Mouse (Mus musculus): ENCODE measurements at regions not wholly inside any gene's neighbourhood (a gene's known extent, or its start where the extent isn't known, plus 50 kb on each side); places are given as distances from the start of the nearest gene placed in this dataset.
"Not testable (repeated sequence)": the region's sequence is repeated elsewhere in the genome, so short reads cannot be mapped to it uniquely, and the experiment has no call there.

- Histone ChIP-seq H3K27me3 (no peaks in the 10 kb centered on the region), H3K27ac (replicated peaks) (no peak overlapping the region), H3K4me2 (replicated peaks) (no peak overlapping the region), H3K4me1 (no peaks in the 10 kb centered on the region), H3K36me3 (no peaks in the 10 kb centered on the region), H3K9ac (replicated peaks) (no peak overlapping the region), H3K4me3 (no peak overlapping the region), H3K9me3 (no peaks in the 10 kb centered on the region)
- no peak for ATAC-seq (replicated peaks)
- WGBS: 89% methylated on average over 9 of the region's 9 CpGs
Measured at GRCm38 (mm10) chr6:37618990-37619389, 89.0 kb downstream of the Akr1d1 start.

GRCm38 (mm10) chr6:37621364-37622029 is 91.5 kb downstream of the Akr1d1 start:
- Histone ChIP-seq H3K27ac (replicated peaks) (no peak overlapping the region), H3K4me2 (replicated peaks) (no peak overlapping the region), H3K9me3 (no peaks in the 10 kb centered on the region), H3K27me3 (no peaks in the 10 kb centered on the region), H3K36me3 (no peaks in the 10 kb centered on the region), H3K9ac (replicated peaks) (no peak overlapping the region), H3K4me1 (no peaks in the 10 kb centered on the region), H3K4me3 (no peak overlapping the region)
- ATAC-seq (replicated peaks): no peak
- 33% methylated on average over 7 of the region's 7 CpGs for WGBS

- WGBS: 88% methylated on average over 2 of the region's 2 CpGs
- Histone ChIP-seq H3K36me3 (no peaks in the 10 kb centered on the region), H3K27me3 (no peaks in the 10 kb centered on the region), H3K27ac (replicated peaks) (no peak overlapping the region), H3K4me3 (no peak overlapping the region), H3K9me3 (no peaks in the 10 kb centered on the region), H3K4me1 (no peaks in the 10 kb centered on the region), H3K9ac (replicated peaks) (no peak overlapping the region), H3K4me2 (replicated peaks) (no peak overlapping the region)
- ATAC-seq (replicated peaks): no peak
Measured at GRCm38 (mm10) chr6:37622273-37622672, 92.3 kb downstream of the Akr1d1 start.

GRCm38 (mm10) chr6:37627206-37627605 is 97.2 kb downstream of the Akr1d1 start:
- Histone ChIP-seq H3K4me2 (replicated peaks) (no peak overlapping the region), H3K4me1 (no peaks in the 10 kb centered on the region), H3K27ac (replicated peaks) (no peak overlapping the region), H3K27me3 (no peaks in the 10 kb centered on the region), H3K9me3 (no peaks in the 10 kb centered on the region), H3K4me3 (no peak overlapping the region), H3K36me3 (no peaks in the 10 kb centered on the region), H3K9ac (replicated peaks) (no peak overlapping the region)
- 88% methylated on average over 5 of the region's 5 CpGs for WGBS
- ATAC-seq (replicated peaks): no peak

- Histone ChIP-seq H3K27ac (replicated peaks) (no peak overlapping the region), H3K9ac (replicated peaks) (no peak overlapping the region), H3K4me1 (no peaks in the 10 kb centered on the region), H3K4me3 (no peak overlapping the region), H3K27me3 (no peaks in the 10 kb centered on the region), H3K9me3 (no peaks in the 10 kb centered on the region), H3K4me2 (replicated peaks) (no peak overlapping the region), H3K36me3 (no peaks in the 10 kb centered on the region)
- no peak for ATAC-seq (replicated peaks)
- 98% methylated on average over 1 of the region's 1 CpGs for WGBS
Measured at GRCm38 (mm10) chr6:37633948-37634347, 104.0 kb downstream of the Akr1d1 start.

- Histone ChIP-seq H3K27me3 (no peaks in the 10 kb centered on the region), H3K9ac (replicated peaks) (no peak overlapping the region; the same call in 1 of the 2 replicates), H3K9me3 (no peaks in the 10 kb centered on the region), H3K4me1 (peaks cover 19% of the 10 kb centered on the region), H3K4me2 (replicated peaks) (peak overlapping the region; percentile 43), H3K36me3 (no peaks in the 10 kb centered on the region), H3K27ac (replicated peaks) (peak overlapping the region; percentile 15; the same call in 1 of the 2 replicates), H3K4me3 (no peak overlapping the region)
- no peak for ATAC-seq (replicated peaks)
- WGBS: 26% methylated on average over 4 of the region's 4 CpGs
Measured at GRCm38 (mm10) chr6:37642066-37642465, 112.1 kb downstream of the Akr1d1 start.

GRCm38 (mm10) chr6:37642701-37643121 is 112.7 kb downstream of the Akr1d1 start:
- Histone ChIP-seq H3K4me1 (peaks cover 19% of the 10 kb centered on the region), H3K4me3 (peak overlapping the region; percentile 31), H3K9me3 (no peaks in the 10 kb centered on the region), H3K9ac (replicated peaks) (no peak overlapping the region; the same call in 1 of the 2 replicates), H3K36me3 (no peaks in the 10 kb centered on the region), H3K27ac (replicated peaks) (peak overlapping the region; percentile 75), H3K27me3 (no peaks in the 10 kb centered on the region), H3K4me2 (replicated peaks) (peak overlapping the region; percentile 43)
- ATAC-seq (replicated peaks): peak; percentile 86
- 11% methylated on average over 8 of the region's 8 CpGs for whole genome bisulfite sequencing

- peaks cover 19% of the 10 kb centered on the region for H3K4me1 ChIP-seq
- H3K27me3 ChIP-seq: no peaks in the 10 kb centered on the region
- H3K4me3 ChIP-seq: no peak overlapping the region
- H3K9me3 ChIP-seq: no peaks in the 10 kb centered on the region
- peak overlapping the region; percentile 43; the same call in 1 of the 2 replicates for H3K4me2 ChIP-seq (replicated peaks)
- no peaks in the 10 kb centered on the region for H3K36me3 ChIP-seq
- 6% methylated on average over 4 of the region's 4 CpGs for WGBS
- H3K27ac ChIP-seq (replicated peaks): peak overlapping the region; percentile 75
- 0 out of 2 replicates have a peak, but pooled peaks have one; percentile 33 for ATAC-seq (replicated peaks)
- no peak overlapping the region for H3K9ac ChIP-seq (replicated peaks)
Measured at GRCm38 (mm10) chr6:37643176-37643575, 113.2 kb downstream of the Akr1d1 start.

- 34% methylated on average over 2 of the region's 2 CpGs for WGBS
- Histone ChIP-seq H3K4me1 (peaks cover 19% of the 10 kb centered on the region), H3K4me2 (replicated peaks) (no peak overlapping the region), H3K27me3 (no peaks in the 10 kb centered on the region), H3K4me3 (no peak overlapping the region), H3K27ac (replicated peaks) (peak overlapping the region; percentile 67), H3K36me3 (no peaks in the 10 kb centered on the region), H3K9me3 (no peaks in the 10 kb centered on the region), H3K9ac (replicated peaks) (no peak overlapping the region)
- ATAC-seq (replicated peaks): peak; percentile 58; the same call in 1 of the 2 replicates
Measured at GRCm38 (mm10) chr6:37643718-37644117, 113.7 kb downstream of the Akr1d1 start.

- no peak for ATAC-seq (replicated peaks)
- Histone ChIP-seq H3K9ac (replicated peaks) (no peak overlapping the region), H3K27ac (replicated peaks) (no peak overlapping the region), H3K27me3 (no peaks in the 10 kb centered on the region), H3K4me2 (replicated peaks) (no peak overlapping the region), H3K9me3 (no peaks in the 10 kb centered on the region), H3K36me3 (no peaks in the 10 kb centered on the region), H3K4me1 (peaks cover 19% of the 10 kb centered on the region), H3K4me3 (no peak overlapping the region)
- 75% methylated on average over 14 of the region's 14 CpGs for WGBS
Measured at GRCm38 (mm10) chr6:37645551-37645950, 115.6 kb downstream of the Akr1d1 start.

- not testable (repeated sequence) for H3K4me3 ChIP-seq; H3K4me2 ChIP-seq (replicated peaks); H3K27me3 ChIP-seq; H3K4me1 ChIP-seq; H3K9me3 ChIP-seq; H3K9ac ChIP-seq (replicated peaks); H3K27ac ChIP-seq (replicated peaks); H3K36me3 ChIP-seq; ATAC-seq (replicated peaks)
- 93% methylated on average over 3 of the region's 3 CpGs for WGBS
Measured at GRCm38 (mm10) chr6:37657300-37657699, 127.3 kb downstream of the Akr1d1 start.

- Histone ChIP-seq H3K9ac (replicated peaks) (no peak overlapping the region), H3K36me3 (no peaks in the 10 kb centered on the region), H3K27ac (replicated peaks) (no peak overlapping the region), H3K4me3 (no peak overlapping the region), H3K4me1 (peaks cover 3% of the 10 kb centered on the region; the same call in 1 of the 2 replicates), H3K4me2 (replicated peaks) (no peak overlapping the region), H3K9me3 (no peaks in the 10 kb centered on the region), H3K27me3 (no peaks in the 10 kb centered on the region)
- 27% methylated on average over 6 of the region's 6 CpGs for WGBS
- ATAC-seq (replicated peaks): peak; percentile 76
Measured at GRCm38 (mm10) chr6:37658021-37658650, 128.2 kb downstream of the Akr1d1 start.
